Mouse (Mus musculus) MEL (cell line): ENCODE measurements around the gene 4930524B15Rik. TPM values are rescaled to one million over a fixed set of nuclear protein-coding genes. Genes with fewer than 3 reads are reported as not detected.

Source experiments
- DNase-seq: peaks from one replicate; pipeline ENCODE4 v3.0.0; 2011; ENCODE audit warnings: low read depth, low spot score
- H3K27ac ChIP-seq: 2 replicates; pipeline ENCODE4 v1.5.1; 2012; ENCODE audit warnings: low read depth, mild to moderate bottlenecking, control low read depth, low read length, moderate library complexity; ENCODE audit not compliant: control insufficient read depth
- H3K27me3 ChIP-seq, 2 experiments: fragments of 150-350 bp in 1 of 2; sonication (generic) in 1 of 2; 2 replicates each; pipeline ENCODE4 v1.6.1; 2012; ENCODE audit warnings: low read length in 2 of 2, mild to moderate bottlenecking in 2 of 2, improper control_type of control experiment in 1 of 2, moderate library complexity in 1 of 2; ENCODE audit not compliant: insufficient read depth in 2 of 2, control insufficient read depth in 1 of 2
- H3K36me3 ChIP-seq, 2 experiments: 2 replicates each; pipeline ENCODE4 v1.6.1; 2012 to 2014; ENCODE audit warnings: low read length in 2 of 2, improper control_type of control experiment in 1 of 2, inconsistent platforms in 1 of 2, mild to moderate bottlenecking in 1 of 2; ENCODE audit not compliant: insufficient read depth in 2 of 2, control insufficient read depth in 1 of 2
- H3K4me1 ChIP-seq, 2 experiments: fragments of 150-350 bp in 1 of 2; sonication (generic) in 1 of 2; 2 replicates each; pipeline ENCODE4 v1.6.1; 2012; ENCODE audit warnings: low read length in 2 of 2, improper control_type of control experiment in 1 of 2, mild to moderate bottlenecking in 1 of 2; ENCODE audit not compliant: insufficient read depth in 2 of 2, control insufficient read depth in 1 of 2
- H3K4me3 ChIP-seq, 2 experiments: fragments of 150-350 bp in 1 of 2; sonication (generic) in 1 of 2; 2 replicates each; pipeline ENCODE4 v1.5.1; 2012; ENCODE audit warnings: low read depth in 2 of 2, low read length in 2 of 2, mild to moderate bottlenecking in 2 of 2, moderate library complexity in 2 of 2, control low read depth in 1 of 2, improper control_type of control experiment in 1 of 2; ENCODE audit not compliant: control insufficient read depth in 1 of 2, insufficient read depth in 1 of 2
- H3K79me2 ChIP-seq: 2 replicates; pipeline ENCODE4 v1.6.1; 2012; ENCODE audit warnings: mild to moderate bottlenecking, low read length, moderate library complexity; ENCODE audit not compliant: control insufficient read depth, poor library complexity, insufficient read depth
- H3K9ac ChIP-seq: 2 replicates; pipeline ENCODE4 v1.6.1; 2012; ENCODE audit warnings: low read depth, mild to moderate bottlenecking, control low read depth, low read length, moderate library complexity; ENCODE audit not compliant: control insufficient read depth, poor library complexity, severe bottlenecking
- H3K9me3 ChIP-seq: fragments of 150-350 bp; sonication (generic); replicated peaks from 2 replicates; pipeline ENCODE4 v1.6.1; 2012; ENCODE audit warnings: mild to moderate bottlenecking, low read length, improper control_type of control experiment, moderate library complexity; ENCODE audit not compliant: insufficient read depth
- BHLHE40 ChIP-seq: IDR thresholded peaks from 2 replicates; pipeline ENCODE4 v1.6.1; 2012; ENCODE audit warnings: low read depth, mild to moderate bottlenecking, inconsistent platforms, low read length, improper control_type of control experiment, borderline replicate concordance
- CHD2 ChIP-seq: IDR thresholded peaks from 2 replicates; pipeline ENCODE4 v1.6.1; 2011; ENCODE audit warnings: low read length, improper control_type of control experiment
- E2F4 ChIP-seq: IDR thresholded peaks from 2 replicates; pipeline ENCODE4 v1.6.1; 2011; ENCODE audit warnings: low read depth, low read length, improper control_type of control experiment, borderline replicate concordance
- ELF1 ChIP-seq: IDR thresholded peaks from 2 replicates; pipeline ENCODE4 v1.6.1; 2014; ENCODE audit warnings: low read depth, mild to moderate bottlenecking, inconsistent platforms, low read length, improper control_type of control experiment, moderate library complexity
- EP300 ChIP-seq, 2 experiments: IDR thresholded peaks; 2 replicates each; pipeline ENCODE4 v1.6.1; 2011; ENCODE audit warnings: improper control_type of control experiment in 2 of 2, low read length in 2 of 2, low read depth in 1 of 2, mild to moderate bottlenecking in 1 of 2
- ETS1 ChIP-seq: IDR thresholded peaks from 2 replicates; pipeline ENCODE4 v1.6.1; 2012; ENCODE audit warnings: low read depth, mild to moderate bottlenecking, inconsistent platforms, low read length, improper control_type of control experiment, moderate library complexity
- GABPA ChIP-seq: IDR thresholded peaks from 2 replicates; pipeline ENCODE4 v1.6.1; 2012; ENCODE audit warnings: low read depth, mild to moderate bottlenecking, inconsistent platforms, low read length, improper control_type of control experiment, moderate library complexity
- GATA1 ChIP-seq: IDR thresholded peaks from 2 replicates; pipeline ENCODE4 v1.6.1; 2011; ENCODE audit warnings: low read depth, low read length, improper control_type of control experiment
- MAFK ChIP-seq: IDR thresholded peaks from 2 replicates; pipeline ENCODE4 v1.6.1; 2011; ENCODE audit warnings: low read depth, mild to moderate bottlenecking, low read length, improper control_type of control experiment, borderline replicate concordance
- MYB ChIP-seq: IDR thresholded peaks from 2 replicates; pipeline ENCODE4 v1.6.1; 2011; ENCODE audit warnings: mild to moderate bottlenecking, low read depth, low read length, improper control_type of control experiment
- NELFE ChIP-seq: IDR thresholded peaks from 2 replicates; pipeline ENCODE4 v1.6.1; 2011; ENCODE audit warnings: low read depth, low read length, improper control_type of control experiment
- NRF1 ChIP-seq: IDR thresholded peaks from 2 replicates; pipeline ENCODE4 v1.6.1; 2014; ENCODE audit warnings: low read depth, mild to moderate bottlenecking, inconsistent platforms, low read length, improper control_type of control experiment, moderate library complexity; ENCODE audit not compliant: poor library complexity, insufficient read depth, severe bottlenecking
- POLR2AphosphoS5 ChIP-seq: IDR thresholded peaks from 2 replicates; pipeline ENCODE4 v1.6.1; 2012; ENCODE audit warnings: low read depth, borderline replicate concordance, mild to moderate bottlenecking, inconsistent platforms, low read length, moderate library complexity, mixed read lengths
- RAD21 ChIP-seq: IDR thresholded peaks from 2 replicates; pipeline ENCODE4 v1.6.1; 2011; ENCODE audit warnings: mild to moderate bottlenecking, low read depth, low read length, improper control_type of control experiment
- RCOR1 ChIP-seq: IDR thresholded peaks from 2 replicates; pipeline ENCODE4 v1.6.1; 2012; ENCODE audit warnings: low read depth, mild to moderate bottlenecking, inconsistent platforms, low read length, improper control_type of control experiment
- SIN3A ChIP-seq: IDR thresholded peaks from 2 replicates; pipeline ENCODE4 v1.6.1; 2012; ENCODE audit warnings: low read length, improper control_type of control experiment, inconsistent platforms
- SMC3 ChIP-seq: IDR thresholded peaks from 2 replicates; pipeline ENCODE4 v1.6.1; 2011; ENCODE audit warnings: low read depth, low read length, improper control_type of control experiment
- TAL1 ChIP-seq: IDR thresholded peaks from 2 replicates; pipeline ENCODE4 v1.6.1; 2012; ENCODE audit warnings: mild to moderate bottlenecking, inconsistent platforms, low read length, moderate library complexity, mixed read lengths
- UBTF ChIP-seq: IDR thresholded peaks from 2 replicates; pipeline ENCODE4 v1.6.1; 2012; ENCODE audit warnings: low read depth, mild to moderate bottlenecking, inconsistent platforms, low read length, improper control_type of control experiment, moderate library complexity, borderline replicate concordance; ENCODE audit not compliant: insufficient read depth
- USF1 ChIP-seq: IDR thresholded peaks from 2 replicates; pipeline ENCODE4 v1.6.1; 2014; ENCODE audit warnings: low read depth, mild to moderate bottlenecking, inconsistent platforms, low read length, improper control_type of control experiment, moderate library complexity
- USF2 ChIP-seq, 2 experiments: IDR thresholded peaks; 2 replicates each; pipeline ENCODE4 v1.6.1; 2011 to 2012; ENCODE audit warnings: improper control_type of control experiment in 2 of 2, low read length in 2 of 2, borderline replicate concordance in 1 of 2, inconsistent platforms in 1 of 2, low read depth in 1 of 2, mild to moderate bottlenecking in 1 of 2; ENCODE audit not compliant: insufficient read depth in 1 of 2
- ZKSCAN1 ChIP-seq: IDR thresholded peaks from 2 replicates; pipeline ENCODE4 v1.6.1; 2012; ENCODE audit warnings: low read depth, mild to moderate bottlenecking, inconsistent platforms, low read length, improper control_type of control experiment, moderate library complexity
- ZNF384 ChIP-seq: IDR thresholded peaks from 2 replicates; pipeline ENCODE4 v1.6.1; 2012; ENCODE audit warnings: low read depth, mild to moderate bottlenecking, inconsistent platforms, low read length, improper control_type of control experiment
- polyA plus RNA-seq, 2 experiments: library from polyadenylated mRNA; stranded (reverse) in 1 of 2; unstranded in 1 of 2; fragments of >175 nt in 1 of 2; fragments of >200 nt in 1 of 2; gene quantifications; 2 replicates each; pipeline versions ENCODE4 v1.2.1 to v1.2.4; 2012; ENCODE audit warnings: low replicate concordance in 2 of 2, low read depth in 1 of 2; ENCODE audit not compliant: insufficient read length in 2 of 2, insufficient read depth in 1 of 2, missing spikeins in 1 of 2
- total RNA-seq: library from RNA; depleted of rRNA; stranded (reverse); fragments of 300-350 nt; gene quantifications from 2 replicates; pipeline ENCODE4 v1.2.3, GENCODE M21; 2012

Gene 4930524B15Rik
- total and polyA plus RNA-seq, 3 experiments = 0.03 TPM; not detected in 2

DNA sequence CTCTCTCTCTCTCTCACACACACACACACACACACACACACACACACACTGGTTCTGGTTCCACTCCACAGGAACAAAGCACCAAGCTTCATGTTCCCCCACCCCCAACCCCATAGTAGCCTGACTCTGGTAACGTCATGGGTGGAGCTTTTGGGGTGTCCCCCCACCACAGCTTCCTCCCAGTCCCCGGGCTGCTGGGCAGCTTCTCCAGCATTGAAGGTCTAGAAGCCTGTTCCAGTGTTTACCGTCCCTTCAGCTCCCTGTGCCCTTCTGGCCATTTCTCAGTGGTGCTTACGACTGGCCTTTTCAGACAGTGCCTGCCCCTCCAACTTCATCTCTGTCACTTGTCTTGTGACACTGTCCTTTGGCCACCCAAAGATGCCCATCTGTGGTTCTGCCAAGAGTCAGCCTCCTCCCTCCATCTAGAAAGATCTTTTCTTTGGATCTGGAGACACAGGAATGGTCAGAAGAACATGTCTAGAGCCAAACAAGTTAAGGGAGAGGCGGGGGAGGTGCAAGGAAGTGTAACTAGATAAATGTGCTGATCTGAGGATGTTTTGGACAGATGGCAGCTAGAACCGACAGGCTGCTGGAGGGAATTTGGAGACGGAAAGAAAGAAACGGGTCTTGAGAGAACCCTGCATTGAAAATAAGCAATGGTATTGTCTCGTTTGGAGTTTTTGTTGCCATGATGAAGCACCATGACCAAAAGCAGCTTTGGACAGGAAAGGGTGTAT, 46.6 kb downstream of the 4930524B15Rik start:
- no peak overlapping the region for H3K27ac ChIP-seq

DNA sequence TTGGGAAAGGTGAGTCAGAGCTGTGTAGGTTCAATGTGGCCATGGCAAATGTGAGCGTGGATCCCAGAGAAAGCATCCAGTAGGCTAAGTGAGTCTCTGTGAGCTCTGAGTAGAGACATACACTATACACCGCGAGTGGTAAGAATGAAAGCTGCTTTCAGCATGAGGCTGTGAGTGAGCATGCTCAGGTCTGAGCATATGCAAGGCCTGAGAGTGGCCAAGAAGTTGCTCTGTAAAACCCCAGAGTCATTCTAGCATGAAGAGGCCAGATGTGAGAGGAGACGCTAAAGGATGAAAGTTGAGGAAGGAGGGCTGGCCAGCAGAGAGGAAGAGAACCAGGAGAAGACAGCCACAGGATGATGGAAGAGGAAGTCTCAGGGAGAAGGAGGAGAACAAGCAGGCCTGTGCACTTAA, 47.6 kb downstream of the 4930524B15Rik start:
- Histone ChIP-seq H3K27me3 (peaks cover 13 to 14% of the 10 kb centered on the region in 2 experiments), H3K4me3 (no peak overlapping the region), H3K36me3 (no peaks in the 10 kb centered on the region), H3K27ac (no peak overlapping the region), H3K79me2 (no peaks in the 10 kb centered on the region), H3K9ac (no peak overlapping the region), H3K4me1 (no peaks in the 10 kb centered on the region), H3K9me3 (no peaks in the 10 kb centered on the region)
- TF ChIP-seq BHLHE40 = no peak
- no peak for TF ChIP-seq GATA1
- no peak for TF ChIP-seq NRF1
- TF ChIP-seq SMC3 = no peak
- TF ChIP-seq POLR2AphosphoS5 = no peak
- TF ChIP-seq MYB = no peak
- no peak for TF ChIP-seq ETS1
- no peak for TF ChIP-seq CHD2
- TF ChIP-seq USF2 (IDR thresholded peaks at IDR 0.05; ENCODE audit: borderline replicate concordance in 1 of 2, insufficient read depth in 1 of 2, low read depth in 1 of 2, low read length in 2 of 2) = no peak
- no peak for TF ChIP-seq TAL1
- DNase-seq = no peak

More for the DNA sequence above, 46.6 kb downstream of the 4930524B15Rik start:
- H3K9ac ChIP-seq = no peak overlapping the region
- H3K4me1 ChIP-seq = no peaks in the 10 kb centered on the region
- TF ChIP-seq USF1 = no peak
- TF ChIP-seq UBTF = no peak
- TF ChIP-seq POLR2AphosphoS5 = no peak
- TF ChIP-seq MAFK = no peak
- TF ChIP-seq EP300 (IDR thresholded peaks at IDR 0.05; ENCODE audit: low read depth in 1 of 2, low read length in 2 of 2) = no peak
- TF ChIP-seq ZNF384 = no peak
- TF ChIP-seq TAL1 = no peak
- TF ChIP-seq CHD2 = no peak
- no peak for TF ChIP-seq ZKSCAN1
- TF ChIP-seq NELFE = no peak
- TF ChIP-seq E2F4 = no peak
- TF ChIP-seq RCOR1 = no peak
- TF ChIP-seq SIN3A = no peak
- no peak for TF ChIP-seq RAD21
- no peak for TF ChIP-seq GABPA
- no peak for TF ChIP-seq ETS1
- TF ChIP-seq ELF1 = no peak
- TF ChIP-seq MYB = no peak
- TF ChIP-seq NRF1 = no peak
- no peak for TF ChIP-seq USF2 (IDR thresholded peaks at IDR 0.05; ENCODE audit: borderline replicate concordance in 1 of 2, insufficient read depth in 1 of 2, low read depth in 1 of 2, low read length in 2 of 2)
- no peak for DNase-seq
- H3K4me3 ChIP-seq = no peak overlapping the region
- no peaks in the 10 kb centered on the region for H3K79me2 ChIP-seq
- H3K9me3 ChIP-seq = no peaks in the 10 kb centered on the region
- no peaks in the 10 kb centered on the region for H3K36me3 ChIP-seq
- peaks cover 11 to 14% of the 10 kb centered on the region in 2 experiments for H3K27me3 ChIP-seq
